Mouse (Mus musculus): Measurements from ENCODE around the gene Olfr1161. TPM values are rescaled to one million over a fixed set of nuclear protein-coding genes. Genes with fewer than 3 reads are reported as not detected.
"Not testable (repeated sequence)": the region's sequence is repeated elsewhere in the genome, so short reads cannot be mapped to it uniquely, and the experiment has no call there.

The Olfr1161 gene
- total RNA-seq (2021) = not detected
- long read RNA-seq, experiment 1 = 0 reads
- long read RNA-seq, experiment 2 = 0 reads

DNA sequence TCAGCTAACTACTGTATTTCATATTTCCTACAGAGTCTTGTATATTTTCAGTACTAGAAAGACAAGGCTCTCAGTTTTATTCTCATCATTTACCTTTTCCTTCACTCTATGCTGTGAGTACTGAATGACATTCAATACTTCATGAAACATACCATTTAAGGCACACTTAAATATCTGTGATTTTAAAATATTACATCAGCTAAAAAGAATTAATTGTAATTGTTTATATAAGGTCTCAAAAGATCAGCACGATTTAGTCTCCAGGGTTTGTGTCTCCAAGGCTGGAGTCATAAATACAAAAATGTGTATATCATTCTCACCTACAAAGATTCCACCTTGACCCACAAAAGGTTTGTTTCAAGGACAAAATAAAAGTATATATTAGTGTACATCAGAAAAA is at the start of gene Olfr1161:
Olfr1161 (plus strand) TSS at position 301 of the 400 bp plus-strand sequence.
- not testable (repeated sequence) for DNase-seq

DNA sequence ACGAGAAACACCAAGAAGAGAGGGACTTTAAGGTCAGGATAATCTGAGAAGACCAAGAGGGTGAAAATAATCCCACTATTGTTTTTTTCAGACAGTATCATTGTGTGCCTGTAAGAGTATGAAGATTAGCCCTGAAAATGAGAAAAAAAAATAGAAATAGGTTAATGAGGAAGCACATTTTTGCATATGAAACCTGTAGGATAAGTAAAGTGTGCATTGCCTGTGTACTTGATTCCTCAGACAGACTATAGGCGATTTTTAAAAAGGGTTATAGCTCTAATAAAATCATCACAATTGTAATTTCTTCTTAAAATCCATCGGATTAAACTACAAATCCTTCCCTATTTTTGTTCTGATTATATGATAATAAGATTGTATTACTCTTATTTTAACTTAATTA is 48.0 kb upstream of the Olfr1161 start, which contains the start of gene Olfr74:
Olfr74 (minus strand) TSS at position 101 of the 400 bp plus-strand sequence.
- no peak for DNase-seq

DNA sequence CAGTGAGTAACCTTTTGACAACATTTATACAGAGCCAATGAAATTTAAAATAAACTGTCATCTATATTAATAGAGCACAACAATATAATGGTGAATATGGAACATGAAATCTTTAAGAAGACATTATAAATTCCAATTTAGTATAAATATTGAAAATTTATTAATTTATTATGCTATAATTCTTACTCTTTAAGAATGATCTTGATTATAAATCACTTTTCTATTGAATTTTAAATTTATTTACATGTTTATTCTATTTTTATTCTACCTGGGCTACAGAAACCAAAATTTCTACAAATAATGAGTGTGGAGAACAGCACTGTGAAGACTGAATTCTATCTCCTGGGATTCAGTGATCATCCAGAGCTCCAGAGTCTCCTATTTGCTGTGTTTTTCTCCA is 32.8 kb upstream of the Olfr1161 start, which contains the start of gene Olfr1158:
Olfr1158 (plus strand) TSS at position 301 of the 400 bp plus-strand sequence.
- no peak for DNase-seq

DNA sequence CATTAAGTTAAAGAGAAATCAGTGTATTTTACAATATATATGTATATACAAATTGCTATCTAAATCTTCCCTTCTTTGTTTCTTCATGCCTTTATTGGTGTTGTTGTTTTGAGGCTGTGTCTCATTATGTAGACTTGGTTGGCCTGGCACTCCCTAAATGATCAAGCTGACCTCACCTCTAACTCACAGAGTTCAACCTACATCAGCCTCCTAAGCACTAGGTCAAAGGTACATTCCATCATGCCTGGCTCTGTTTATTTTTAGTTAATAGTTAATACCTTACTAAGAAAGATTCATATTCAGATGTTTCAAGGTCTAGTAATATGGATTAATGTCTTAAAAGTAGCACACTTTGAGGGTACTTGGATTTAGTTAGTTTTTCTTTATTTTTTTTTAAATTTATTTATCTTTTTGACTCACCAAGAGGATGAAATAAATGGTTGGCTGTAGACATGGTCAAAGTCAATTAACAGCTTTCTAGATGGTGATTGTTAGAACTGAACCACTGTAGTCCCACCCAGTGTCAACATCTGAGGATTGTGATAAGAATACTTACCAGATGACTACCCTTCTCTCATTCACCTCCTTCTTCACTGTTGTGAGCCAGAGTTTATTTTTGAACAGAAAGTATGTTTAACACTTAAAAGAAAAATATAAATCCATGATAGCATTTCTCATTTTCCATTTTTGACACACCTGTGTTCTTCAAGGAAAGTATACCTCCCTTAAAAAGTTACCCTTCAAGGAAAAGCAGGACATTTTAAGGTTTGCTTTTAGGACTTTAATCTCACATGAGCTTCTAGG is 14.9 kb upstream of the Olfr1161 start, which contains the start of gene Olfr1160:
Olfr1160 (minus strand) TSS at position 754 of the 804 bp plus-strand sequence.
- DNase-seq = no peak

DNA sequence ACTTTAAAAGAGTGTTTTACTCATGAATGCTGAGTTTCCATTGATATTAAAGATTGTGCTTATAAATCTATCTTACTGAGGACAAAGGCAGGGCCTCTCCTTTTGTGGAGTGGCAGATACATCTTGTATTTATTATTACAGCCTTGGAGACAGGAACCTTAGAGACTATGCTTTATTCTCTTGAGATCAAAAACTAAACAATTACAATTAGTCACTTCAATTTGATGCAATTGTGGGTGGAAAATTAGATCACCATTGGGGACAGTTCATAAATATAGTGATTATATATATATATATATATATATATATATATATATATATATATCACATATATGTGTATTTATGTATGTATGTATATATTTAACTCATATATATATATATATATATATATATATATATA is 15.0 kb downstream of the Olfr1161 start, which contains the start of gene Olfr73:
Olfr73 (minus strand) TSS at position 101 of the 400 bp plus-strand sequence.
- DNase-seq = no peak

DNA sequence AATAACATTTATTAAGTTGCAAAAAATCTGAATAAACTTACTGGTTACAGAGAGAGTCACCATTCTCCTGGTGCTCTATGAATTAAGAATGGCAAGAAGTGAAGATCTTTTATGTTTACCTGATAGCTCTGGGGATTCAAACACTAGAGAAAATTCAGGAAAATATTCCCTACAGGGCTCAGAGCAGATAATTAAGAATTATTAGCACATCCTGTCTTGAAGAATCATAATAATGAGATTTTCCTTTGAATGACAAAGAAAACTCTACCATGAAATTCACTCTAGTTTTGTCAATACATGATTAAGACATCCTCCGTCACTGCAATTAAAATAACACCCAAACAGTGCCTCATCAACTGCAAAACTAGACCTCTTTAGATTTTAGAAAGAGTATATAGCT is 28.5 kb downstream of the Olfr1161 start, which contains the start of gene Olfr1162:
Olfr1162 (minus strand) TSS at position 101 of the 400 bp plus-strand sequence.
- DNase-seq = no peak

- DNase-seq = no peak
These were observed 41.0 kb downstream of the Olfr1161 start for GRCm38 (mm10) chr2:88063587-88063986.

GRCm38 (mm10) chr2:88071730-88072129 is 49.2 kb downstream of the Olfr1161 start, which contains the start of gene Olfr1163:
Gene Olfr1163 (minus strand): TSS chr2:88071830.
- no peak for DNase-seq

Other genes starting within 250 kb of the Olfr1161 start
- not detected for gene Olfr152, start 243.3 kb upstream of the Olfr1161 start, total RNA-seq (2021)
- gene Olfr1143, start 222.2 kb upstream of the Olfr1161 start, total RNA-seq (2021) = not detected
- not detected for gene Olfr1145, start 213.0 kb upstream of the Olfr1161 start, total RNA-seq (2021)
- not detected for gene Olfr1148, start 192.2 kb upstream of the Olfr1161 start, total RNA-seq (2021)
- gene Olfr1150-ps1, start 178.8 kb upstream of the Olfr1161 start, total RNA-seq (2021) = not detected
- gene Olfr1151, start 166.9 kb upstream of the Olfr1161 start, total RNA-seq (2021) = not detected
- not detected for gene Olfr1152, start 156.3 kb upstream of the Olfr1161 start, total RNA-seq (2021)
- gene Olfr1153, start 127.8 kb upstream of the Olfr1161 start, total RNA-seq (2021) = not detected
- not detected for gene Olfr1154, start 117.6 kb upstream of the Olfr1161 start, total RNA-seq (2021)
- not detected for gene Olfr1155, start 77.6 kb upstream of the Olfr1161 start, total RNA-seq (2021)
- gene Olfr1156, start 69.7 kb upstream of the Olfr1161 start, total RNA-seq (2021) = not detected
- not detected for gene Olfr1157, start 54.5 kb upstream of the Olfr1161 start, total RNA-seq (2021)
- not detected for gene Olfr74, start 48.1 kb upstream of the Olfr1161 start, total RNA-seq (2021)
- not detected for gene Olfr1158, start 32.7 kb upstream of the Olfr1161 start, total RNA-seq (2021)
- not detected for gene Olfr1160, start 14.5 kb upstream of the Olfr1161 start, total RNA-seq (2021)
- not detected for gene Olfr73, start 14.9 kb downstream of the Olfr1161 start, total RNA-seq (2021)
- gene Olfr1162, start 28.4 kb downstream of the Olfr1161 start, total RNA-seq (2021) = not detected
- not detected for gene Olfr1163, start 49.1 kb downstream of the Olfr1161 start, total RNA-seq (2021)
- gene Olfr1164, start 71.2 kb downstream of the Olfr1161 start, total RNA-seq (2021) = not detected
- not detected for gene Olfr1166, start 105.5 kb downstream of the Olfr1161 start, total RNA-seq (2021)
- gene Olfr1167, start 132.4 kb downstream of the Olfr1161 start, total RNA-seq (2021) = not detected
- not detected for gene Olfr1168, start 159.1 kb downstream of the Olfr1161 start, total RNA-seq (2021)
- not detected for gene Olfr1170, start 205.6 kb downstream of the Olfr1161 start, total RNA-seq (2021)